Mouse (Mus musculus) embryonic facial prominence, embryonic 11.5 days (tissue): ENCODE measurements at regions not wholly inside any gene's neighbourhood (a gene's known extent, or its start where the extent isn't known, plus 50 kb on each side); places are given as distances from the start of the nearest gene placed in this dataset.

ENCODE experiments used
- ATAC-seq: fragments of 200-750 bp; cut with Nextera tagmentation; replicated peaks from 2 replicates; pipeline ENCODE4 v1.8.0; 2017; ENCODE audit warnings: low read depth; ENCODE audit not compliant: insufficient number of reproducible peaks, low FRiP score, low TSS enrichment
- DNase-seq: peaks from one replicate; pipeline ENCODE4 v3.0.0-alpha.2; 2015; ENCODE audit warnings: low spot score
- H3K27ac ChIP-seq: fragments of 300-500 bp; sonication (generic); replicated peaks from 2 replicates; pipeline ENCODE4 v1.5.1; 2014; ENCODE audit warnings: mild to moderate bottlenecking, low read depth, low read length, control low read depth
- H3K27me3 ChIP-seq: fragments of 300-500 bp; sonication (generic); 2 replicates; pipeline ENCODE4 v1.6.1; 2014; ENCODE audit warnings: mild to moderate bottlenecking, low read length, moderate library complexity, mixed read lengths; ENCODE audit not compliant: control insufficient read depth, insufficient read depth
- H3K36me3 ChIP-seq: fragments of 300-500 bp; sonication (generic); replicated peaks from 2 replicates; pipeline ENCODE4 v1.6.1; 2014; ENCODE audit warnings: low read depth, mild to moderate bottlenecking, low read length, moderate library complexity, mixed read lengths; ENCODE audit not compliant: control insufficient read depth, insufficient read depth
- H3K4me1 ChIP-seq: fragments of 300-500 bp; sonication (generic); 2 replicates; pipeline ENCODE4 v1.6.1; 2014; ENCODE audit warnings: low read length, mixed read lengths; ENCODE audit not compliant: control insufficient read depth, insufficient read depth
- H3K4me2 ChIP-seq: fragments of 300-500 bp; sonication (generic); 2 replicates; pipeline ENCODE4 v1.6.1; 2014; ENCODE audit warnings: low read depth, mild to moderate bottlenecking, control low read depth, low read length, moderate library complexity
- H3K4me3 ChIP-seq: fragments of 300-500 bp; sonication (generic); 2 replicates; pipeline ENCODE4 v1.5.1; 2014; ENCODE audit warnings: low read depth, low read length, control low read depth
- H3K9ac ChIP-seq: fragments of 300-500 bp; sonication (generic); replicated peaks from 2 replicates; pipeline ENCODE4 v1.6.1; 2014; ENCODE audit warnings: mild to moderate bottlenecking, control low read depth, low read length
- H3K9me3 ChIP-seq: fragments of 300-500 bp; sonication (generic); replicated peaks from 2 replicates; pipeline ENCODE4 v1.6.1; 2016; ENCODE audit warnings: mild to moderate bottlenecking, low read length, inconsistent platforms, mixed read lengths; ENCODE audit not compliant: control insufficient read depth
- WGBS: fragments of 180-500 bp; shearing (Covaris S2); extraction: QIAGEN DNeasy Blood & Tissue Kit; methylation state at CpG from one replicate; pipeline ENCODE4 v1.1.7; 2014; 5-methylcytosine and 5-hydroxymethylcytosine counted together

DNA sequence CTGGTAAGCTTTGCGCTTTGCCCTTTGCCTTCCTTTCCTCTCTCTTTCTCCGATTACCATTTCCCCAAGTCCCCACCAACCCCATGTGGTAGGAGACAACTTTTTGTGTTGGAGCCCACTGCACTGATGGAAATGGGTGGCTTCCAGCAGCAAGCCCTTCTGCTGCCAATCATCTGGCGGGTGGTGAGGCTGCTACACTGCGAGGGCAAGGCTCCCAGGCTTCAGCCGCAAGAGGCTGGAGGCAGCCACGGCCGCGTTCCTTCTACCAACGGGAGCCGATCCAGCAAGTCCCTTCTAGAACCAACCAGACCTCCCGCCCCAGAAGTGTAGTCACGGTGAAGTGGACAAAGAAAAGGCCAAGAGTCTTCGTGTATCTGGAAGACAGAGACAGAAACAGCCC lies 107.1 kb upstream of the Tbca start:
- WGBS: 89% methylated on average over 13 of the region's 13 CpGs
- DNase-seq: no peak
- ATAC-seq: no peak
- H3K4me2 ChIP-seq: no peak overlapping the region
- no peaks in the 10 kb centered on the region for H3K9me3 ChIP-seq
- no peak overlapping the region for H3K27ac ChIP-seq
- H3K27me3 ChIP-seq: no peaks in the 10 kb centered on the region
- H3K36me3 ChIP-seq: no peaks in the 10 kb centered on the region
- no peaks in the 10 kb centered on the region for H3K4me1 ChIP-seq
- H3K4me3 ChIP-seq: no peak overlapping the region
- H3K9ac ChIP-seq: no peak overlapping the region

DNA sequence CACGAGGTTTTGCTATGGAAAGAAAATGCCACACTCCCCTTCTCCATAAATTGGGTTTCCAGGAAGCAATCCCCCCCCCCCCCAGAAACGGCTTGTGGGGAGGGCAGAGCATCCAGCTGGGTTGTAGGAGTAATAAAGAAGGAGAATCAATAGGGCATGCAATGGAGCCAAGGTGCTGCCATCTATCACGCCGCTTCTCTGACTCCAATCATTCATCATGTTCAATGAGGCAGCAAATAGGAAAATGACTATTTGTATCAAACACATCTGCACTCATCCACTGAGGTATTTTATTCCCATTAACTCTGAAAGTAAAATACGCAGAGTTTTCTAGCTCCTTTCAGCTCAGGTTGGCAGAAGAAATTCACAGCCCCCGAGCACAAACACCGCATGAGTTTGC lies 103.5 kb upstream of the Tbca start:
- Histone ChIP-seq H3K4me1 (no peaks in the 10 kb centered on the region), H3K4me2 (no peak overlapping the region), H3K4me3 (no peak overlapping the region), H3K36me3 (no peaks in the 10 kb centered on the region), H3K27ac (no peak overlapping the region), H3K9ac (no peak overlapping the region), H3K27me3 (no peaks in the 10 kb centered on the region), H3K9me3 (no peaks in the 10 kb centered on the region)
- WGBS: 67% methylated on average over 7 of the region's 7 CpGs
- no peak for DNase-seq
- no peak for ATAC-seq

DNA sequence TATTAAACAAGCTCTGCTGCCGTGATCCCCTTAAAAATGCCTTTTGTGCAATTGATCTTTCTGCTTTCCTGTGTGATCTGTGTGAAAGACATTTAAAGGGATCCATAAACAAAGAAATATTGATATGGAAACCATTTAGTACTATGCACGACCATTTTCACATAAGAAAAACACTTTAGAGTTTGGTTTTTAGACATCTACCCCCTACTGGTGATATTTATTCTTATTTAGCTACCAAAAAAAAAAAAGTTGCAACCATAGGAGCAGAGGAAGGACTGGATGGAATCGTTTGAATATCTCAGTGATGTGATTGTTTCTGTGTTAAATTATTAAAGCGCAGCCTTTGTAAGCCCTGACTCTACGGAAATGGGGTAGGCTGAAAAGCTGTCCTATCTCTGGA lies 101.4 kb upstream of the Tbca start:
- H3K4me1 ChIP-seq: no peaks in the 10 kb centered on the region
- no peak overlapping the region for H3K27ac ChIP-seq
- no peak overlapping the region for H3K4me2 ChIP-seq
- no peak overlapping the region for H3K4me3 ChIP-seq
- no peaks in the 10 kb centered on the region for H3K36me3 ChIP-seq
- ATAC-seq (no peak), DNase-seq (no peak)
- H3K27me3 ChIP-seq: no peaks in the 10 kb centered on the region
- no peak overlapping the region for H3K9ac ChIP-seq
- 84% methylated on average over 5 of the region's 5 CpGs for WGBS
- H3K9me3 ChIP-seq: no peaks in the 10 kb centered on the region

- no peaks in the 10 kb centered on the region for H3K9me3 ChIP-seq
- ATAC-seq (no peak), DNase-seq (no peak)
- peaks cover 3% of the 10 kb centered on the region; the same call in 1 of the 2 replicates for H3K4me1 ChIP-seq
- no peaks in the 10 kb centered on the region for H3K36me3 ChIP-seq
- WGBS: under 1% methylated on average over 7 of the region's 7 CpGs
- H3K4me2 ChIP-seq: no peak overlapping the region
- H3K27ac ChIP-seq: no peak overlapping the region
- peaks cover 63% of the 10 kb centered on the region for H3K27me3 ChIP-seq
- H3K4me3 ChIP-seq: no peak overlapping the region
- H3K9ac ChIP-seq: no peak overlapping the region
Measured at GRCm38 (mm10) chr13:94706641-94707053, 82.1 kb upstream of the Tbca start.

DNA sequence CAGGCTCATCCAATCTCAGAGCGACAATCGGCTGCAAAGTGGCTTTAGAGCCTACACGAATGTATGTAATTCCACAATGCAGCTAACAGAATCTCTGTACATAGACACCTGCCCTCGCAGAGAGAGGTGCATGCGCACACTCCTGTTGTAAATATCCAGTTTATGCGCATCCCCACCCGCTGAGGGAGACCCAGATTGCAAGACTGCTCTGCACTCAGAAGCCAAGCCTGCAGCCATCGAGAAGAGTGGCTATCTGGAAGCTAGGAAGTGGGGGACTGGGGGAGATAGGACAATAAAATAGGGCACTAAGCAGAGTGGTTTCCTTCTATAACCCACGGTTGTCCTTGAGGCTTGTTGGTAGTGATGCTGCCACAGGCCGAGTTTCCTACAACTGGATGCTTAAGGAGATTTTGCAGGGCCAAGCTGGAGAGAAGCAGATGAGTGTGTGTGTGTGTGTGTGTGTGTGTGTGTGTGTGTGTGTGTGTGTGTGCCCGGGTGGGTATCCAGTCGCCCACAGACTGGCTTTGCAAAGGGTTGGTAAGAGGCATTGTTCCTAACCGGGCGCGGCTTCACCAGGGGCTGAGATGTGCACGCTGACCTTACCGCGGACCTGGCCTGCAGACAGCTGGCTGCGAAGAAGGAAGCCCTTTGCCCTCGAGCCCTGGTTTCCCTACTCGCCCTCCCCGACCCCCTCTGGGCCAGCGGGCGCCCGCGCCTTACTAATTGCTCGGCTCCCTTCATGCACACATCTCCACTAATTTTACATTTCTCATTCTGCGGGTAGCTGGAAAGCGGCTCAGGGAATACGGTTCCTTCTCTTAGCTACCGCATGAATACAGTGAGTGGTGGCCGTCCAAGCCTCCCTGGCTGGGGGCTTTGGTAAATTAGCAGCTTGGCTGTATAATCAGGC lies 81.1 kb upstream of the Tbca start:
- peaks cover 3% of the 10 kb centered on the region; the same call in 1 of the 2 replicates for H3K4me1 ChIP-seq
- H3K27ac ChIP-seq: no peak overlapping the region
- no peaks in the 10 kb centered on the region for H3K9me3 ChIP-seq
- H3K9ac ChIP-seq: no peak overlapping the region
- H3K4me3 ChIP-seq: no peak overlapping the region
- no peak overlapping the region for H3K4me2 ChIP-seq
- no peaks in the 10 kb centered on the region for H3K36me3 ChIP-seq
- WGBS: 1% methylated on average over 31 of the region's 32 CpGs
- peaks cover 66% of the 10 kb centered on the region for H3K27me3 ChIP-seq
- DNase-seq (peak; percentile 34), ATAC-seq (no peak)

- H3K9ac ChIP-seq: no peak overlapping the region
- H3K4me2 ChIP-seq: no peak overlapping the region
- no peak overlapping the region for H3K27ac ChIP-seq
- 30% methylated on average over 5 of the region's 5 CpGs for WGBS
- peak; percentile 19 for DNase-seq
- no peaks in the 10 kb centered on the region for H3K36me3 ChIP-seq
- H3K9me3 ChIP-seq: no peaks in the 10 kb centered on the region
- no peak overlapping the region for H3K4me3 ChIP-seq
- peaks cover 3% of the 10 kb centered on the region; the same call in 1 of the 2 replicates for H3K4me1 ChIP-seq
- H3K27me3 ChIP-seq: peaks cover 58% of the 10 kb centered on the region
- no peak for ATAC-seq
Measured at GRCm38 (mm10) chr13:94708786-94709185, 79.9 kb upstream of the Tbca start.

DNA sequence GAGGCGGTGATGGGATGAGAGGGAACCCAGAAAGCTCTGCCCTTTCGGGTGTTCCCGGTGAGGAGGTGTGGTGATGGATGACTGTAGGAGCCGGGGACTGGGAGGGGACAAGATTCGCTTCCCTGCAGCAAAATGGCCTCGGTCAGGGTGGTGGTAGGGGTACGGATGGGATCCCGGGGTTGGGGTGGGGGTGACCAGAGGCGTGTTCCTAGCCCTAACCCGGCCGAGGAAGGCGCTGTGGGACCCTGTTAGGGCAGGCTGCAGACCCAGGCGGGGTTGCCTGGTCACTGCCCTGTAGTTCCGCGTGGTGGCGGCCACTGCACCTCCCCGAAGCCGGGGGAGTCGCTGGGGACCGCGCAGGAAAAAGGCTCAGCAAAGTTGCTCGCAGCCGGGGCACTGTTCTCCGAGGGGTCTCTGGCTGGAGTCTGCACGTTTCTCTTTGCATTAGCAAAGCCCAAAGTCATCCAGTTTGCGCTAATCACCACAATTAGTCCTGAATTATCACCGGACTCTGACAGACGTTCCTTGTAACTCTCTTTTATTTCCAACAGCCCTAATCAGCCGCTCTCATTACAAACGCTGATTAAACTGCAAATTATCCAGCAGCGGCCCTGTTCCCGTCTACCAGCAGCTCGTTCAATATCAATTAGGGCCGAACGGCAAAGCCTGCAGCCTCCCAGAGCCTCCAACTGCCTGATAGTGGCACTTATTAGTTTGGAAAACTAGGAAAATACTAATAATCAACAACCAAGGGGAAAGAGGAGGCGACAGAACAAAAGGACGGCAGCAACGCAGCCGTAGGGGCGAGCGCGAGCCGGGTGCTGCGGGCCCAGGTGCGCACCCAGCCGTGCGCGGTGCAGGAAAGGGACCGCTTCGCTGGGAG lies 78.8 kb upstream of the Tbca start:
- ATAC-seq: peak; percentile 60
- Histone ChIP-seq H3K9me3 (no peaks in the 10 kb centered on the region), H3K9ac (no peak overlapping the region), H3K27me3 (peaks cover 50% of the 10 kb centered on the region), H3K27ac (no peak overlapping the region), H3K4me2 (peak overlapping the region; percentile 32), H3K36me3 (no peaks in the 10 kb centered on the region), H3K4me3 (peak overlapping the region; percentile 25), H3K4me1 (peaks cover 3% of the 10 kb centered on the region; the same call in 1 of the 2 replicates)
- under 1% methylated on average over 50 of the region's 50 CpGs for WGBS
- peak; percentile 57 for DNase-seq
